Mouse (Mus musculus) layer of hippocampus, postnatal 10 days (tissue): ENCODE data around the gene Ciao2a. TPM values are rescaled to one million over a fixed set of nuclear protein-coding genes. Genes with fewer than 3 reads are reported as not detected.

Experiments
- DNase-seq, 2 experiments: peaks; one replicate each; pipeline ENCODE4 v3.0.0; 2021; ENCODE audit warnings: low spot score in 2 of 2
- long read RNA-seq: library from polyadenylated mRNA; stranded (forward); transcript quantifications from one replicate; pipeline ENCODE4 v2.0.0, GENCODE M21; 2023
- total RNA-seq, 2 experiments: library from RNA; stranded (reverse); gene quantifications; 2 replicates each; pipeline ENCODE4 v1.2.3; 2021

Gene Ciao2a
- 10 to 100 TPM; 27.2 to 28.9 TPM for total RNA-seq
- long read RNA-seq, transcript Ciao2a-201 (5 exons, 1,240 nt) = major isoform, 34 of 39 reads
- long read RNA-seq, partial matches to known transcripts = 1 of 39 reads
- long read RNA-seq, other reads (novel, unspliced or antisense) = 4 of 39 reads

- peak; percentile 87 to 93 for DNase-seq
Measured at GRCm38 (mm10) chr9:66126456-66127192, at the start of gene Ciao2a, which contains the start of gene Snx1. Gene Ciao2a, plus strand, starts transcription at chr9:66126611. Gene Snx1, minus strand, starts transcription at chr9:66126587.

DNA sequence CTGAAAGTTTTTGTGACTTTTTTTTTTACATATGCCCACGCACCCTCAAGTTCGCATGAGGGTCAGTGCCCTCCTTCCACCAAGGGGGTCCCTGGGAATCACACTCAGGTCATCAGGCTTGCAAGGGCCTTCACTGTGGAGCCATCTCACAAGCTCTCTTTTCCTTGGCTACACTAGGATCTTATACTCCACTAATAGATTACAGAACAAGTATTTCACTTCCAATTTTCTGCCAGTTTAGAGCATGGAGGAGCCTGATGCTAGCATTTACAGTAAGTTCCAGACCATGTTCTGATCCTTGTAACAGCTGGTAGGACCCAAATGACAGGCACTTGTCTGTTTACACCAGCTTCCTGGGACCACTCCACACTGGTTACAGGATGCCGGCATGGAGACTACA, 48.3 kb upstream of the Ciao2a start:
- DNase-seq = no peak

DNA sequence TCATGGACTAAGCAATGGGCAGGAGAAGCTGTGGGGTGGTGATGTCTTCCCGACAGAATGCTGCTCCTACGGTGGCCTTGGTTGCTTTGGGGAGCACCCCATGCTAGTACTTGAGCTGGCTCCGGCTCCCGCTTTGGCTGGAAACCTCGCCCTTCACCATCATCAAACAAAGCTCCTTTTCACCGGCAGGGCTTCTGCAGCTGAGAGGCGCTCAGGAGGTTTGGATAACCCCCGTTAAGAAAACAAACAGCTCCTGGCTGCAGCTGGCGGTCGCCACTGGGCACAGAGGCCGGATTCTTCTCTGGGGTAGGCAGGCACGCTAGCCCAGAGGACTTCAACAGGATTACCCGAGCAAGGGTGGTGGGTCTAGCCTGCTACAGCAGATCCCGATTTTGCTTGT, 47.9 kb upstream of the Ciao2a start:
- DNase-seq = peak; percentile 48 to 50

DNA sequence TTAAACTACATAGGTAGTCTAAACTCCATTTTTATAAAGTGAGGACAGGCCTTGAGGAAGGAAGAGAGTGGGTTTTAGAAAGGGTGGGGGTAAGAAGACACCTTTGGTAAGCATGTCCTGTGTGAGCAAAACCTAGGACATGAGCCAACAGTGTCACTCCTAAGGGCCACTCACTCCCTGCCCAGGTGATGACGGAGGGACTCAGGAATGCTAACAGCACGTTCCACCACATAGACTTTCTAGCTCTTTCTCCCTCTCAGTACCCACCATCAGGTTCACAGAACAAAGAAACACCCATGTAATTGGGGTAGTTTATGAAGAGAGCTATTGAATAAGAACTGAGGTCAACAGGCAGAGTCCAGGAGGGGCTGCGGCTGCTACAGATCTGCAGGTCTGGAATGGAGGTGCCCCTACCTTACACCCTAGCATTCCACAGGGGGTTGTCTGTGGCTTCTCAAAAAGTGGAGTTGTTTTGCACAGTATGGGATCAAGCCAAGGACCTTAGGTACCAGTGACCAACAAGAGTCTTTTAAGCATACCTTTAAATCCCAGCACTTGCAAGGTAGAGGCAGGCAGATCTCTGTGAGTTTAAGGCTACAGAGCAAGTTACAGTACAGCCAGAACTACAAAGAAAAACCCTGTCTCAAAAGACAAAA, 45.5 kb upstream of the Ciao2a start:
- DNase-seq = no peak

- no peak for DNase-seq
Measured at GRCm38 (mm10) chr9:66081999-66082398, 44.4 kb upstream of the Ciao2a start.

GRCm38 (mm10) chr9:66084171-66084570, 42.2 kb upstream of the Ciao2a start:
- DNase-seq = no peak

DNA sequence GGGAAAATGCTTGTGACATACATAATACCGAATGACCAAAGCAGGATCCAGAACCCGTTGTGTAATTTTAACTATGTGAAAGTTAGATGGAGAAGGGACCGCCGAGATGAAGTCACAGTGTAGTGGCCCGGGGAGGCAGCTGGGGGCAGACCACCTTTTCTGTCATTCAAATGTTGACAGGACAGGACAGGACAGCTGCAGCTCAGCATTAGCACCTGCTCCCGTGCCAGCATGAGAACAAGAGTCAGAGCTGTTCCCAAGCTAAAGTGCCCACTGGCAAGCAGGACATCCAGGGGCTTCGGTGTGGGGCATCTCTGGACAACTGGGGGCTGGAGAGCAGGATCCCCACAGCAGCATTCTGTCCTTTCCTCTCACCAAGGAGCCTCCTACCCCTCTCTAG, 39.3 kb upstream of the Ciao2a start:
- no peak for DNase-seq

DNA sequence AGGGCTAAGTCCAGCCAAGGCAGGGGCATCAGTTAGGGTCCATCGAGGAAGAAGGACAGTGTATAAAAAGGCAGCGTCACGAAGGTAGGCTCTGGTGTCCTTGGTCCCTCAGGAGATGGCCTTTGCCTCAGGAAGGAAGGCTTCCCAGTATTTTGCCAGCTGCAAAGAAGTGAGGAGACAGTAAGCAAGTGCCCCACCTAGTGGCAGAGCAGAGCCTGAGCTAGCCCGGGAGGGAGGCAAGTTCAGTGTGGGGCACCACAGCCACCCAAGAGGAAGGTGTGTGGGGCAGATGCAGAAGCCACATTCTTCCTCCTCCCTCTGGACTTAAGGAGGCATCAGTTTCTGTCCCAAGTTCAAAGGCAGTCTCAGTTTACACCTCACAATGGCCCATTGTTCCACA, 38.0 kb upstream of the Ciao2a start:
- peak; percentile 64 to 68 for DNase-seq

- DNase-seq = peak in 1 of 2 experiments; percentile 33
Measured at GRCm38 (mm10) chr9:66090593-66091244, 35.7 kb upstream of the Ciao2a start.

- peak in 1 of 2 experiments; percentile 32 for DNase-seq
Measured at GRCm38 (mm10) chr9:66091327-66092231, 34.8 kb upstream of the Ciao2a start.

GRCm38 (mm10) chr9:66092664-66093063, 33.7 kb upstream of the Ciao2a start:
- no peak for DNase-seq

GRCm38 (mm10) chr9:66101577-66101976, 24.8 kb upstream of the Ciao2a start:
- DNase-seq = no peak

- DNase-seq = no peak
Measured at GRCm38 (mm10) chr9:66102668-66103067, 23.7 kb upstream of the Ciao2a start.

DNA sequence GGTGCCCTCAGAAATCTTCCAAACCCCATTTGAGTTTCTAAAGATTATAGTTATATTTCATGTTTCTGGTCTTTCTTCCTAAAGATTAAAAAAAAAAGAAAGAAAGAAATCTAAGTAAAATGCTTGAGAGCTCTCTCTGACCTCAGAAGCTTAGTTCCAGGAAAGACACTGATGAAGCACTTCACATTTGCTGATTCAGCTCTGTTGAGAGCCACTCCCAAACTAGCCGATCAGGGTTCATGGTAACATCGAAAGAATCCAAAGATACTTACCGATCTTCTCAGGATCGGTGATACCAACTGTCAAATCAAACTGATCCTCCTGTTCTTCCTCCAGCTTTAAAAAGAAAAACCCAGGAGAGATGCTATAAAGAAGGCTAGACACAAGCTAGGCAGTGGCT, 21.8 kb upstream of the Ciao2a start:
- no peak for DNase-seq

GRCm38 (mm10) chr9:66105168-66105567, 21.2 kb upstream of the Ciao2a start:
- DNase-seq = no peak

DNA sequence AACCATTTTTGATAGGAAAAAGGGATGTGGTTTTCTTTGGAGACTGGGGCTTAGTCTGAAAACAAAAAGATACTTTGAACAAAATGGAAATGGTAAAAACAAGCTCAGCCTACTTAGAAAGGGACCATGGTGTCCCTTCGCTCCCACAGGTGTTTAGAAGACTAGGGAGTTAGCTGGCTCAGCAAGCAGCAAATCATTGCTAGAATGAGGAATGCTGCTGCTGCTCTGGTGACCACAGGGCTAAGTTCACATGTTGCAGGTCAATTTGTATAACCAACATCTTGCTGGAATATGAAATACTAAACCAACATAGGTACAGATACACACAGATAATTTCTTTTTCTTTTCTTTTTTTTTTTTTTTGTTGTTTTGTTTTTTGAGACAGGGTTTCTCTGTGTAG, 16.8 kb upstream of the Ciao2a start:
- no peak for DNase-seq

DNA sequence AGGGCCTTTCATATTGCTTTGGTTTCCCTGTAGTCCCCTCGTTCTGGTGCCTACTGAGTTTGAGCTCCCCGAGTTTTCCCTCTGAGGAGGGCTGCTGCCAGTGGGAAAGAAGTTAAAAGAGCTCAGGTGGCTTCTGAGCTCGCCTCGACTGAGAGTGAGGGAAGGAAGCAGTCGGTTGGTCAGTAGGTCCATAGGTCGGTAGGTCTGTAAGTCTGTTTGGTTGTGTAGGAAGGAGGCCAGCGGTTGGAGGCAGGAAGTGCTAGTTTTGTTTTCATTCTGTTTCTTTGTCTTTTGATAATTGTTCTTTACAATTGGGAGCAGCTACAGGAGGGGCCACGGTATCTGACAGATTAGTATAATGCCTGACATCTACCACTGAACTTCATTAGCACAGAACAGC, 16.3 kb upstream of the Ciao2a start:
- no peak for DNase-seq

- no peak for DNase-seq
Measured at GRCm38 (mm10) chr9:66110611-66111379, 15.6 kb upstream of the Ciao2a start.

GRCm38 (mm10) chr9:66114341-66114740, 12.1 kb upstream of the Ciao2a start:
- no peak for DNase-seq

GRCm38 (mm10) chr9:66116890-66117289, 9.5 kb upstream of the Ciao2a start:
- no peak for DNase-seq
